Mouse (Mus musculus): ENCODE data around the gene Phlda1. TPM values are rescaled to one million over a fixed set of nuclear protein-coding genes. Genes with fewer than 3 reads are reported as not detected.
"Not testable (repeated sequence)": the region's sequence is repeated elsewhere in the genome, so short reads cannot be mapped to it uniquely, and the experiment has no call there.

Gene Phlda1
- polyA plus RNA-seq, 1 experiment = 0.31 TPM

GRCm38 (mm10) chr10:111473511-111474371 is 32.3 kb upstream of the Phlda1 start:
- H3K9me3 ChIP-seq (ENCODE audit: control insufficient read depth, low read length) = no peaks in the 10 kb centered on the region
- H3K4me1 ChIP-seq (ENCODE audit: control insufficient read depth) = peaks cover 57% of the 10 kb centered on the region
- TF ChIP-seq TAL1 (IDR thresholded peaks at IDR 0.05; ENCODE audit: low read length) (no peak), GATA1 (IDR thresholded peaks at IDR 0.05; ENCODE audit: low read length) (no peak)

GRCm38 (mm10) chr10:111476301-111476700 is 29.8 kb upstream of the Phlda1 start:
- peaks cover 4% of the 10 kb centered on the region for H3K27me3 ChIP-seq (ENCODE audit: control insufficient read depth)
- no peak overlapping the region for H3K4me3 ChIP-seq (replicated peaks)
- peaks cover 49% of the 10 kb centered on the region for H3K36me3 ChIP-seq (ENCODE audit: control insufficient read depth)
- H3K4me1 ChIP-seq (ENCODE audit: control insufficient read depth) = peaks cover 61% of the 10 kb centered on the region
- TF ChIP-seq TAL1 (IDR thresholded peaks at IDR 0.05; ENCODE audit: low read length) = no peak
- no peak for TF ChIP-seq GATA1 (IDR thresholded peaks at IDR 0.05; ENCODE audit: low read length)
- H3K9me3 ChIP-seq (ENCODE audit: control insufficient read depth, low read length) = no peaks in the 10 kb centered on the region

More at GRCm38 (mm10) chr10:111473511-111474371, 32.3 kb upstream of the Phlda1 start:
- Histone ChIP-seq H3K27me3 (ENCODE audit: control insufficient read depth) (peaks cover 7% of the 10 kb centered on the region), H3K36me3 (ENCODE audit: control insufficient read depth) (peaks cover 29% of the 10 kb centered on the region), H3K4me3 (replicated peaks) (peak overlapping the region; percentile 94)

GRCm38 (mm10) chr10:111476989-111477510 is 29.0 kb upstream of the Phlda1 start:
- Histone ChIP-seq H3K4me1 (ENCODE audit: control insufficient read depth) (peaks cover 62% of the 10 kb centered on the region), H3K4me3 (replicated peaks) (no peak overlapping the region), H3K9me3 (ENCODE audit: control insufficient read depth, low read length) (no peaks in the 10 kb centered on the region), H3K36me3 (ENCODE audit: control insufficient read depth) (peaks cover 57% of the 10 kb centered on the region), H3K27me3 (ENCODE audit: control insufficient read depth) (peaks cover 1% of the 10 kb centered on the region)
- TF ChIP-seq GATA1 (IDR thresholded peaks at IDR 0.05; ENCODE audit: low read length) (no peak), TAL1 (IDR thresholded peaks at IDR 0.05; ENCODE audit: low read length) (no peak)

- TF ChIP-seq GATA1 (IDR thresholded peaks at IDR 0.05; ENCODE audit: low read length) = no peak
- Histone ChIP-seq H3K4me1 (ENCODE audit: control insufficient read depth) (peaks cover 43% of the 10 kb centered on the region), H3K4me3 (replicated peaks) (no peak overlapping the region), H3K27me3 (ENCODE audit: control insufficient read depth) (no peaks in the 10 kb centered on the region), H3K9me3 (ENCODE audit: control insufficient read depth, low read length) (no peaks in the 10 kb centered on the region), H3K36me3 (ENCODE audit: control insufficient read depth) (peaks cover 82% of the 10 kb centered on the region)
These were observed 26.5 kb upstream of the Phlda1 start for GRCm38 (mm10) chr10:111479599-111479998.

- TF ChIP-seq TAL1 (IDR thresholded peaks at IDR 0.05; ENCODE audit: low read length) = no peak
- no peak for TF ChIP-seq GATA1 (IDR thresholded peaks at IDR 0.05; ENCODE audit: low read length)
- Histone ChIP-seq H3K36me3 (ENCODE audit: control insufficient read depth) (peaks cover 87% of the 10 kb centered on the region), H3K9me3 (ENCODE audit: control insufficient read depth, low read length) (no peaks in the 10 kb centered on the region), H3K4me1 (ENCODE audit: control insufficient read depth) (peaks cover 16% of the 10 kb centered on the region), H3K4me3 (replicated peaks) (no peak overlapping the region), H3K27me3 (ENCODE audit: control insufficient read depth) (no peaks in the 10 kb centered on the region)
These were observed 23.4 kb upstream of the Phlda1 start for GRCm38 (mm10) chr10:111482654-111483053.

GRCm38 (mm10) chr10:111484079-111484478 is 22.0 kb upstream of the Phlda1 start:
- TF ChIP-seq GATA1 (IDR thresholded peaks at IDR 0.05; ENCODE audit: low read length) = no peak
- no peak for TF ChIP-seq TAL1 (IDR thresholded peaks at IDR 0.05; ENCODE audit: low read length)
- no peaks in the 10 kb centered on the region for H3K9me3 ChIP-seq (ENCODE audit: control insufficient read depth, low read length)
- H3K4me3 ChIP-seq (replicated peaks) = no peak overlapping the region
- no peaks in the 10 kb centered on the region for H3K27me3 ChIP-seq (ENCODE audit: control insufficient read depth)
- H3K36me3 ChIP-seq (ENCODE audit: control insufficient read depth) = peaks cover 94% of the 10 kb centered on the region
- H3K4me1 ChIP-seq (ENCODE audit: control insufficient read depth) = peaks cover 13% of the 10 kb centered on the region

- peaks cover 95% of the 10 kb centered on the region for H3K36me3 ChIP-seq (ENCODE audit: control insufficient read depth)
These were observed 17.3 kb upstream of the Phlda1 start for GRCm38 (mm10) chr10:111488793-111489192.

GRCm38 (mm10) chr10:111490079-111490478 is 16.0 kb upstream of the Phlda1 start:
- H3K27me3 ChIP-seq (ENCODE audit: control insufficient read depth); H3K9me3 ChIP-seq (ENCODE audit: control insufficient read depth, low read length); H3K4me1 ChIP-seq (ENCODE audit: control insufficient read depth); H3K4me3 ChIP-seq (replicated peaks): not testable (repeated sequence)
- H3K36me3 ChIP-seq (ENCODE audit: control insufficient read depth) = peaks cover 93% of the 10 kb centered on the region

More at GRCm38 (mm10) chr10:111488793-111489192, 17.3 kb upstream of the Phlda1 start:
- Histone ChIP-seq H3K9me3 (ENCODE audit: control insufficient read depth, low read length) (no peaks in the 10 kb centered on the region), H3K27me3 (ENCODE audit: control insufficient read depth) (no peaks in the 10 kb centered on the region), H3K4me1 (ENCODE audit: control insufficient read depth) (no peaks in the 10 kb centered on the region; the same call in none of the 2 replicates), H3K4me3 (replicated peaks) (no peak overlapping the region)
- no peak for TF ChIP-seq GATA1 (IDR thresholded peaks at IDR 0.05; ENCODE audit: low read length)
- TF ChIP-seq TAL1 (IDR thresholded peaks at IDR 0.05; ENCODE audit: low read length) = no peak

GRCm38 (mm10) chr10:111495888-111496287 is 10.2 kb upstream of the Phlda1 start:
- no peaks in the 10 kb centered on the region for H3K9me3 ChIP-seq (ENCODE audit: control insufficient read depth, low read length)
- H3K4me3 ChIP-seq (replicated peaks) = no peak overlapping the region
- H3K36me3 ChIP-seq (ENCODE audit: control insufficient read depth) = peaks cover 77% of the 10 kb centered on the region
- no peaks in the 10 kb centered on the region for H3K27me3 ChIP-seq (ENCODE audit: control insufficient read depth)
- no peak for TF ChIP-seq TAL1 (IDR thresholded peaks at IDR 0.05; ENCODE audit: low read length)
- no peak for TF ChIP-seq GATA1 (IDR thresholded peaks at IDR 0.05; ENCODE audit: low read length)
- no peaks in the 10 kb centered on the region for H3K4me1 ChIP-seq (ENCODE audit: control insufficient read depth)

Measured in erythroblast, embryonic 14.5 days (primary cell).